Mouse (Mus musculus) adrenal gland, adult 10 weeks (tissue): ENCODE results near the gene Gng10. TPM values are rescaled to one million over a fixed set of nuclear protein-coding genes. Genes with fewer than 3 reads are reported as not detected.

ENCODE experiments used
- polyA plus RNA-seq: library from polyadenylated mRNA; stranded (reverse); fragments of 350-450 nt; fragmentation: Illumina TruSeq; extraction: RNeasy Lipid Tissue Mini Kit (QIAGEN cat#74804); gene quantifications from one replicate; pipeline ENCODE4 v1.2.3, GENCODE M21; 2014; ENCODE audit warnings: low read depth, low replicate concordance

Gng10 gene
- polyA plus RNA-seq: 101 TPM

GRCm38 (mm10) chr4:59034918-59035785 lies at the start of gene Gng10:
Gene Gng10, plus strand, starts transcription at chr4:59035088.

GRCm38 (mm10) chr4:58986540-58987190 lies 48.2 kb upstream of the Gng10 start, which contains the start of gene Ptgr1:
Gene Ptgr1, minus strand, starts transcription at chr4:58987119.

DNA sequence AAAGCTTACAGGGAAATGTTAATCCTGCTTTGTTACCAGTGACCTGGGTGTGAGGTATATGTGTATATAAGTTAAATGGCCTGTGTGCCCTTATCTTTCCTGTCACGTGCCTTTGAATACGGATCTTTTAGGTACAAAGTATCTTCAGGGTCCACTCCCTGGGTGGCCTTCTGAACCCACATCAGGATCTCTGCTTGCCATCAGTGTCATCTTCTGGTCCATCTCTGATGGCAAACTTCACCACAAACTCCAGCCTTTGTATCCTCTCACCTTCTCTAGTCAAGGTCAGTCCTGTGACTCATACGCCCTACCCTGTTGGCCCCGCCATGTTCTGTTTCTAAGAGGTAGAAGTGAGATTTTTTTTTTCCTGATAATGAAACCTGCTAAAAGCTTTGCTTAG lies 40.1 kb upstream of the Gng10 start, which contains the start of gene Dnajc25:
Gene Dnajc25, plus strand, starts transcription at position 301 of the 400 bp plus-strand sequence.

DNA sequence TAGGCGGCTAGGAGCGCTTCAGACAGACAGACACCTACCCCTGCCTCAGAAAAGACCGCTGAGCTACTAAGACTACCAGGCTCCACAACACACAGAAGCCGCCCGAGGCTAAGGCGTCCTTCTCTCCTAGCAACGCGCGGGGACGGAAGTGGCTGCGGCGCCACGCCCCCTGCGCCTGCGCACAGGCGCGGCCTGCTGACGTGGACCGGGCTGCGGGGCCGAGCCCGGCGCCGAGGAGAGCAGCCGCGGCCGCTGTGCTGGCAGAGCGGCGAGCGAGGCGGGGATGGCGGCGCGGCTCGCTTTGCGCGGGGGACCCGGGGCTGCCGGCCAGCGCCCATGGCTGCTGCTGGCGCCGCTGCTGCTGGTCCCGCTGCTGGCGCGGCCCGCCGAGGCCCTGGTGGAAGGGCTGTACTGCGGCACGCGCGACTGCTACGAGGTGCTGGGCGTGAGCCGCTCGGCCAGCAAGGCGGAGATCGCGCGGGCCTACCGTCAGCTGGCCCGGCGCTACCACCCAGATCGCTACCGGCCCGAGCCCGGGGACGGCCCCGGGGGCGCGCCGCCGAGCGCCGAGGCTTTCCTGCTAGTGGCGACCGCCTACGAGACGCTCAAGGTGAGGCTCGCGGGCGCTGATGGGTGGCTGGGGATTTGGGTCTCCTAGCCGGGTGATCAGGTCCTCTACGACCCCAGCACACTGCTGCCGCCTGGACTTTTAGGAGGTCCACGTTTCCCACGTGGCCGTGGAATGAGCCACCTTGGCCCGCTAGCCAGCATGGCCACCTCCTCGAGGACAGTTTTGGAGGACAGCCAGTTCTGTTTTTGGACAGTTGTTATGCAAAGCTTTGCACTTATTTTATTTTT lies 31.7 kb upstream of the Gng10 start, which contains the start of gene Gm20503:
Gene Gm20503, plus strand, starts transcription at position 263 of the 858 bp plus-strand sequence.

Other genes starting within 250 kb of the Gng10 start
- not detected for gene Olfr267, start 247.4 kb upstream of the Gng10 start, polyA plus RNA-seq
- gene Ecpas, start 122.3 kb upstream of the Gng10 start, polyA plus RNA-seq: 209 TPM
- 6.4 TPM for gene Zkscan16, start 91.5 kb upstream of the Gng10 start, polyA plus RNA-seq
- 12.5 TPM for gene Ptgr1, start 48.0 kb upstream of the Gng10 start, polyA plus RNA-seq
- 31.5 TPM for gene Dnajc25, start 40.0 kb upstream of the Gng10 start, polyA plus RNA-seq
- gene Gm20503, start 31.9 kb upstream of the Gng10 start, polyA plus RNA-seq: not detected
- gene AI481877, start 103.9 kb downstream of the Gng10 start, polyA plus RNA-seq: not detected
- 89.4 TPM for gene Ugcg, start 154.2 kb downstream of the Gng10 start, polyA plus RNA-seq